Mouse (Mus musculus) midbrain, embryonic 11.5 days (tissue): ENCODE measurements around the gene Pofut1. TPM values are rescaled to one million over a fixed set of nuclear protein-coding genes. Genes with fewer than 3 reads are reported as not detected.
"Not testable (repeated sequence)": the region's sequence is repeated elsewhere in the genome, so short reads cannot be mapped to it uniquely, and the experiment has no call there.

ENCODE experiments used
- ATAC-seq: fragments of 200-750 bp; cut with Nextera tagmentation; 2 replicates; pipeline ENCODE4 v1.8.0; 2017; ENCODE audit warnings: moderate TSS enrichment, moderate library complexity; ENCODE audit not compliant: low FRiP score
- DNase-seq: peaks from one replicate; pipeline ENCODE4 v3.0.0; 2015; ENCODE audit warnings: low spot score; ENCODE audit errors: missing footprints
- H3K27ac ChIP-seq: fragments of 300-500 bp; sonication (generic); 2 replicates; pipeline ENCODE4 v1.5.1; 2014; ENCODE audit warnings: low read depth, low read length
- H3K27me3 ChIP-seq: fragments of 300-500 bp; sonication (generic); 2 replicates; pipeline ENCODE4 v1.6.1; 2014; ENCODE audit warnings: mild to moderate bottlenecking, low read length, moderate library complexity, mixed read lengths; ENCODE audit not compliant: control insufficient read depth, insufficient read depth
- H3K36me3 ChIP-seq: fragments of 300-500 bp; sonication (generic); 2 replicates; pipeline ENCODE4 v1.6.1; 2014; ENCODE audit warnings: mild to moderate bottlenecking, low read length, moderate library complexity, mixed read lengths; ENCODE audit not compliant: control insufficient read depth, insufficient read depth
- H3K4me1 ChIP-seq: fragments of 300-500 bp; sonication (generic); 2 replicates; pipeline ENCODE4 v1.6.1; 2014; ENCODE audit warnings: low read length; ENCODE audit not compliant: control insufficient read depth, insufficient read depth
- H3K4me2 ChIP-seq: fragments of 300-500 bp; sonication (generic); 2 replicates; pipeline ENCODE4 v1.6.1; 2014; ENCODE audit warnings: mild to moderate bottlenecking, moderate library complexity
- H3K4me3 ChIP-seq: fragments of 300-500 bp; sonication (generic); 2 replicates; pipeline ENCODE4 v1.5.1; 2014; ENCODE audit warnings: low read depth, low read length
- H3K9ac ChIP-seq: fragments of 300-500 bp; sonication (generic); 2 replicates; pipeline ENCODE4 v1.6.1; 2014; ENCODE audit warnings: low read length
- H3K9me3 ChIP-seq: fragments of 300-500 bp; sonication (generic); 2 replicates; pipeline ENCODE4 v1.6.1; 2016; ENCODE audit warnings: low read length; ENCODE audit not compliant: control insufficient read depth
- WGBS: fragments of 180-500 bp; shearing (Covaris S2); extraction: QIAGEN DNeasy Blood & Tissue Kit; methylation state at CpG from one replicate; pipeline ENCODE4 v1.1.7; 2014; 5-methylcytosine and 5-hydroxymethylcytosine counted together
- polyA plus RNA-seq: library from polyadenylated mRNA; unstranded; fragments of >200 nt; fragmentation: Nextera tagmentation; extraction: Ambion mirVana; gene quantifications from 2 replicates; pipeline ENCODE4 v1.2.1, GENCODE M21; 2014

Gene Pofut1
- polyA plus RNA-seq, 1 experiment from 2014 or later: 7.2 TPM

GRCm38 (mm10) chr2:153249751-153250150 lies 8.4 kb downstream of the Pofut1 start:
- 95% methylated on average over 5 of the region's 5 CpGs for WGBS
- no peak for ATAC-seq

DNA sequence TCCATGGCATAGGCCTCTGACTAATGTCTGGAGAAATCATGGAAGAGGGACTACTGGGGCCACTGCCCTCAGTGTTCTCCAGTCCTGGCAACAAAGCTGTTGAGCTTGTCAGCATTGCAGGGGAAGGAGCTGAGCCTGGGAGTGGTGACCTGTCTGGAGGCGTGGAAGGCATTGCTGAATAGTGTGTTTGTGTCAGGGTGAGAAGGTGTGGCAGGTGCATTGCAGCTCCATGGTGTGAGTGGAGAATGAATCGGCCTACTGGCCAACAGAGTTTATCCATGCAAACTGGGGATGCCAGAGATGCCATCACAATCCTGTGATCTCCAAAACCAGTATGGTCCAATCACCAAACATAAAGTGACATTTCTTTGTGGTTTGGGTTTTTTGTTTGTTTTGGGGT lies 15.3 kb downstream of the Pofut1 start:
- H3K36me3 ChIP-seq: peaks cover 3% of the 10 kb centered on the region; the same call in 1 of the 2 replicates

More at GRCm38 (mm10) chr2:153249751-153250150, 8.4 kb downstream of the Pofut1 start:
- DNase-seq: no peak
- no peak overlapping the region for H3K4me3 ChIP-seq
- H3K9me3 ChIP-seq: no peaks in the 10 kb centered on the region
- H3K4me1 ChIP-seq: no peaks in the 10 kb centered on the region
- no peak overlapping the region for H3K27ac ChIP-seq
- H3K27me3 ChIP-seq: no peaks in the 10 kb centered on the region
- no peak overlapping the region for H3K4me2 ChIP-seq
- H3K9ac ChIP-seq: no peak overlapping the region
- peaks cover 9% of the 10 kb centered on the region; the same call in 1 of the 2 replicates for H3K36me3 ChIP-seq

GRCm38 (mm10) chr2:153259030-153259863 lies 17.9 kb downstream of the Pofut1 start:
- Histone ChIP-seq H3K36me3 (peaks cover 9% of the 10 kb centered on the region; the same call in 1 of the 2 replicates), H3K27me3 (no peaks in the 10 kb centered on the region), H3K4me2 (no peak overlapping the region), H3K9ac (no peak overlapping the region), H3K9me3 (no peaks in the 10 kb centered on the region), H3K4me1 (no peaks in the 10 kb centered on the region), H3K27ac (no peak overlapping the region), H3K4me3 (no peak overlapping the region)
- 89% methylated on average over 12 of the region's 12 CpGs for WGBS
- ATAC-seq (no peak), DNase-seq (peak; percentile 37)

More for the DNA sequence above, 15.3 kb downstream of the Pofut1 start:
- DNase-seq (no peak), ATAC-seq (no peak)
- 80% methylated on average over 2 of the region's 2 CpGs for WGBS
- no peaks in the 10 kb centered on the region for H3K27me3 ChIP-seq
- no peak overlapping the region for H3K4me3 ChIP-seq
- H3K9ac ChIP-seq: no peak overlapping the region
- no peaks in the 10 kb centered on the region for H3K4me1 ChIP-seq
- no peak overlapping the region for H3K27ac ChIP-seq
- no peak overlapping the region for H3K4me2 ChIP-seq
- H3K9me3 ChIP-seq: no peaks in the 10 kb centered on the region

DNA sequence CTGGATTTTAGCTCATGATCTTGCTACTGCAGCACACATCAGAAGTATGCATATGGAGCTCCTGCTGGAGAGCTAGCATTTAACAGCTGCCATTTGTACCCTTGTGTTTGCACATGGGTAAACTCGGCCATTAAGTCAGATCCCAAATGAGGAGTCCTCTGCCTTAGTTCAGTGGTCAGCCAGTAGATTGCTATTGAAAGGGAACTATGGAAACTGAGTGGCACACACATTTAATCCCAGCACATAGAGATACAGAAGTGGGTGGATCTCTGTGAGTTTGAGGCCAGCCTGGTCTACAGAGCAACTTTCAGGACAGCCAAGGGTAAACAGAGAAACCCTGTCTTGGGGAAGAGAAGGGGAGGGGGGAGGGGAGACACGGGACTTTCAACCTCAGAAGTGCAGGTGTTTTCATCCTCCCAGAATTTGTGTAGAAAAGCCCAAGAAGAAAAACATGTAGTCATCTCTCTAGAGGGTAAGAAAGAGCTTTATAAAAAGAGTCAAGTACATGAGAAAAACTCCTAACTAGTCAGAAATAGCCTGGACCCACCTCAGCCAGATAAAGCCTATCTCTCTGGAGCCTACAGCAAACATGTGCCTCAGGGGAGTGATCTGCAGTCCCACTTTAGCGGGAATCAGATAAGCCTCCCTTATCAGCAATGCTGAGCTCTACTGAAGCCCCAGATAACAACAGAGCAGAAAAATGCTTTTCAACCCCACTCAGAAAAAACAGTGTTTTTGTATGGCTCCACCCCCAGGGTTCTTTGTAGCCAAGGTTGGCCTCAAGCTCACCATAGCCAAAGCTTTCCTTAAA lies 18.7 kb downstream of the Pofut1 start:
- ATAC-seq (no peak), DNase-seq (peak; percentile 71)
- H3K4me3 ChIP-seq: no peak overlapping the region
- H3K27ac ChIP-seq: no peak overlapping the region
- peaks cover 9% of the 10 kb centered on the region; the same call in 1 of the 2 replicates for H3K36me3 ChIP-seq
- WGBS: 79% methylated on average over 3 of the region's 3 CpGs
- H3K9me3 ChIP-seq: no peaks in the 10 kb centered on the region
- H3K9ac ChIP-seq: no peak overlapping the region
- no peak overlapping the region for H3K4me2 ChIP-seq
- H3K27me3 ChIP-seq: no peaks in the 10 kb centered on the region
- no peaks in the 10 kb centered on the region for H3K4me1 ChIP-seq

DNA sequence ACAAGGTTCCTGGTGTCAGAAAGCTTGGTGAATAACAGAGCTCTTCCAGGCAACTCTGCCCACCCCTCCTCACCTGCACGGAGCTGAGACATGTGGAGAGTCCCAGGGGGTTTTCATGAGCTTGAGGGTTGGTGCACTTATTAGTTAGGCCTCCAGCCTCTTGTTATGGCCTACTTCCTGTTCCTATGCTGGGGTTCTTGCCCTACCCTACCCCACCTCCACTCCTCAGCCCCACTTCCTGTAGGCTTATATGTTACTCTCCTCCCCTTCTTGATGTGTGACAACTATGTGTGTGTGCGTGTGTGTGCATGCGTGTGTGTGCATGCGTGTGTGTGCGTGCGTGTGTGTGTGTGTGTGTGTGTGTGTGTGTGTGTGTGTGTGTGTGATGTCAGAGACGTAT lies 21.7 kb downstream of the Pofut1 start:
- Histone ChIP-seq H3K36me3 (peaks cover 22% of the 10 kb centered on the region), H3K4me3 (no peak overlapping the region), H3K27me3 (no peaks in the 10 kb centered on the region), H3K4me2 (no peak overlapping the region), H3K4me1 (no peaks in the 10 kb centered on the region), H3K9me3 (no peaks in the 10 kb centered on the region), H3K9ac (no peak overlapping the region), H3K27ac (no peak overlapping the region)
- peak; percentile 28 for DNase-seq
- ATAC-seq: no peak
- WGBS: 89% methylated on average over 7 of the region's 7 CpGs

DNA sequence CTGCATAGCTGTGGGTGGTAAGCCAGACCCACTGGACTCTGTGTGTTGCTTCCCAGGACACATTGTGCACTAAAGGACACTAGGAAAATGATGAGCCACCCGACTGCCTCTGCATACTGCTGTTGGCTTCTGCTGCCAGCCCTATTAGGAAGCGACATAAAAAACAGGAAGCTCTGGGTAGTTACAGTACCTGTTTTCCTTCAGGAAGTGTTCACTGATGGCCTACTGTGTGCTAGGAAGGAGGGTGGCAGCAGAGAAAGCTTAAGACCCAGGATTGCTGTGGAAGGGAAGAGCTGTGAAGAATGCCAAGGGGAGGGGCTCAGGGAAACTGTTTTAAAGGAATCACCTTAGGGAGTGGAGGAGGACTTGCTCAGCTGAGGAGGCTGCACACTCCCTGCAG lies 26.0 kb downstream of the Pofut1 start:
- 88% methylated on average over 2 of the region's 2 CpGs for WGBS
- DNase-seq: no peak
- no peak for ATAC-seq
- Histone ChIP-seq H3K4me3 (no peak overlapping the region), H3K27ac (no peak overlapping the region), H3K4me2 (no peak overlapping the region), H3K9ac (no peak overlapping the region), H3K36me3 (peaks cover 18% of the 10 kb centered on the region), H3K9me3 (no peaks in the 10 kb centered on the region), H3K27me3 (no peaks in the 10 kb centered on the region), H3K4me1 (no peaks in the 10 kb centered on the region)

GRCm38 (mm10) chr2:153270231-153270915 lies 29.0 kb downstream of the Pofut1 start:
- H3K9ac ChIP-seq, H3K27ac ChIP-seq, H3K27me3 ChIP-seq, H3K9me3 ChIP-seq, H3K4me3 ChIP-seq, H3K4me2 ChIP-seq, DNase-seq, H3K4me1 ChIP-seq: not testable (repeated sequence)
- peak; percentile 52 for ATAC-seq
- H3K36me3 ChIP-seq: peaks cover 13% of the 10 kb centered on the region
- 68% methylated on average over 8 of the region's 8 CpGs for WGBS

DNA sequence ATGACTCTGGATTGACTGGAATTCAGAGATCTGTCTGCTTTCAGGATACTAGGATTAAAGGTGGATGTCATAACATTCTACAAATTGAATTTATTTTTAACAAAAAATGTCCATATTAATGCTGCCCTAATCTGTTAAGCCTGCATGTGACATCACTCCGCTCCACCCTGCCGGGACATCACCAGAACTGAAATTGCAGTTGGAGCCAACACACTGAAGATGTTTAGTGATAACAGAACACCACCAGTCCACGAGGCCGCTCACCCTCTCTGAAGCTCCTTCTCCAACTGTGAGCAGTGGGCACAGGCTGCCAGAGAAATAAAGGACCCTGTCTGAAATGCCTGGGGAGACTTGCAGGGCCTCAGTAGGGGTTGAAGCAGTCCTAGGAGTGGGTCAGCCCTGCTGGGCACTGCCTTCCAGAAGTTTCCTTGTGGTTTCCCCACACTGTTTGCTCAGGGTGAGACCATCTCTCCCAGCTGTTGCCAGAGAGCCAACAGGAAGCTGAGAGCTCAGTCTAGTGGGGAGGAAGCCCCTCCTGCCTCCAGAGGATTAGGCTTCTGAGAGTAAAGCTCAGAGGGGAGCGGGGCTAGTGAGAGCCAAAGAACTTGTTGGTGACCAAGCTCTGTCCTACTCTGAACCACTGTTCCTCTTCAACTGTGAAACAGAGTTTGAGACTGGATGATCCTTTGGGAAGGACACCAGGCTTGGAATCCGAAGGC lies 33.0 kb downstream of the Pofut1 start:
- H3K9ac ChIP-seq, DNase-seq, H3K4me2 ChIP-seq, H3K4me3 ChIP-seq, H3K9me3 ChIP-seq, H3K27ac ChIP-seq, H3K36me3 ChIP-seq, H3K4me1 ChIP-seq, H3K27me3 ChIP-seq: not testable (repeated sequence)
- 72% methylated on average over 6 of the region's 6 CpGs for WGBS
- peak; percentile 33; the same call in 1 of the 2 replicates for ATAC-seq
